Mouse (Mus musculus): ENCODE results near the gene Kdm5a.

Kdm5a gene

GRCm38 (mm10) chr6:120442171-120442749 is 78.3 kb downstream of the Kdm5a start:
- DNase-seq (ENCODE audit: low spot score in 2 of 2), result no peak

GRCm38 (mm10) chr6:120443363-120444355 is 79.7 kb downstream of the Kdm5a start:
- DNase-seq (ENCODE audit: low spot score in 2 of 2), result no peak

- no peak for DNase-seq (ENCODE audit: low spot score in 2 of 2)
Observed at GRCm38 (mm10) chr6:120450208-120450607, 86.3 kb downstream of the Kdm5a start.

- DNase-seq (ENCODE audit: low spot score in 2 of 2), result no peak
Observed at GRCm38 (mm10) chr6:120452384-120453102, 88.6 kb downstream of the Kdm5a start.

GRCm38 (mm10) chr6:120453103-120453445 is 89.2 kb downstream of the Kdm5a start:
- DNase-seq (ENCODE audit: low spot score in 2 of 2), result no peak

- no peak for DNase-seq (ENCODE audit: low spot score in 2 of 2)
Observed at GRCm38 (mm10) chr6:120453556-120453955, 89.6 kb downstream of the Kdm5a start.

- DNase-seq (ENCODE audit: low spot score in 2 of 2), result no peak
Observed at GRCm38 (mm10) chr6:120454627-120455077, 90.7 kb downstream of the Kdm5a start.

GRCm38 (mm10) chr6:120457074-120457473 is 93.2 kb downstream of the Kdm5a start:
- DNase-seq (ENCODE audit: low spot score in 2 of 2), result no peak

- DNase-seq (ENCODE audit: low spot score in 2 of 2), result no peak
Observed at GRCm38 (mm10) chr6:120457751-120458150, 93.8 kb downstream of the Kdm5a start.

- no peak for DNase-seq (ENCODE audit: low spot score in 2 of 2)
Observed at GRCm38 (mm10) chr6:120461217-120461616, 97.3 kb downstream of the Kdm5a start.

- DNase-seq (ENCODE audit: low spot score in 2 of 2), result no peak
Observed at GRCm38 (mm10) chr6:120462251-120462650, 98.3 kb downstream of the Kdm5a start.

- no peak for DNase-seq (ENCODE audit: low spot score in 2 of 2)
Observed at GRCm38 (mm10) chr6:120463086-120463871, 99.4 kb downstream of the Kdm5a start, which contains the start of gene Il17ra. Gene Il17ra (plus strand): TSS chr6:120463247.

- DNase-seq (ENCODE audit: low spot score in 2 of 2), result no peak
Observed at GRCm38 (mm10) chr6:120463884-120464283, 100.0 kb downstream of the Kdm5a start.

- no peak for DNase-seq (ENCODE audit: low spot score in 2 of 2)
Observed at GRCm38 (mm10) chr6:120464406-120464939, 100.5 kb downstream of the Kdm5a start.

GRCm38 (mm10) chr6:120465393-120465792 is 101.5 kb downstream of the Kdm5a start:
- no peak for DNase-seq (ENCODE audit: low spot score in 2 of 2)

GRCm38 (mm10) chr6:120466609-120467329 is 102.8 kb downstream of the Kdm5a start:
- DNase-seq (ENCODE audit: low spot score in 2 of 2), result no peak

GRCm38 (mm10) chr6:120468259-120468658 is 104.3 kb downstream of the Kdm5a start:
- DNase-seq (ENCODE audit: low spot score in 2 of 2), result no peak

- DNase-seq (ENCODE audit: low spot score in 2 of 2), result no peak
Observed at GRCm38 (mm10) chr6:120469268-120469667, 105.3 kb downstream of the Kdm5a start.

GRCm38 (mm10) chr6:120469770-120470169 is 105.8 kb downstream of the Kdm5a start:
- DNase-seq (ENCODE audit: low spot score in 2 of 2), result no peak

GRCm38 (mm10) chr6:120470666-120471065 is 106.7 kb downstream of the Kdm5a start:
- DNase-seq (ENCODE audit: low spot score in 2 of 2), result no peak

Data from frontal cortex, postnatal 14 days (tissue).